In the genomic region with DNA sequence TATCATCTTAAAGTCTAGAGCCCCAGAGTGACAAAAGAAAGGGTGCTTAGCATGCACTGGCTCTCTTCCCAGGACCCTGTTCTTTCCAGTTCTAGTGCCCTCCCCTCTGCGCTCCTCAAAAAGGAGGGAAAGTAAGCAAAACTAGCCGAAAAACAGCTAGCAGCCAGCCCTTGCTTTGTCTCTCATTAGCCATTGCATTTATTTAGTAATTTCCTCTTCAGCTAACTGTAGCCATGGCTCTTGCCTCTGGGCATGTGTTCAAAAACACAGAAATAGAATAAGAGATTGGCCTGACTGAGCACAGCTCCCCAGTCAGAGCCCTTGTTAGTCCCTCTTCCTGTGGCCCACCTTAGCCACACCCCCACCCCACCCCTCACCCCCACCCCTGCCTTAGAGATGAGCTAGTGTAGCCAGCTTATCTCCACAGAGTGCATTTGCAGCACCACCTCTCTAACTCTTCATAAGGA, we compare ENCODE assay signal across 8 mouse cellular contexts.
DNase-seq lines count a peak whose midpoint lies in the region; ATAC-seq and TF ChIP-seq lines count a peak whose summit lies in the region.

No protein-coding gene starts in this region.

- no peaks in the 10 kb centered on the region for H3K9me3 ChIP-seq in forebrain, embryonic 13.5 days (replicated peaks)
- H3K9me3 ChIP-seq in hindbrain, embryonic 14.5 days (ENCODE audit: control insufficient read depth, low read length), result no peaks in the 10 kb centered on the region
- no peaks in the 10 kb centered on the region for H3K9me3 ChIP-seq in midbrain, embryonic 10.5 days (replicated peaks)

- no peaks in the 10 kb centered on the region for H3K27me3 ChIP-seq in kidney, adult 2 months (replicated peaks; ENCODE audit: control insufficient read depth, insufficient read depth, low read length)
- H3K27me3 ChIP-seq in forebrain, embryonic 13.5 days, result no peaks in the 10 kb centered on the region
- H3K27me3 ChIP-seq in hindbrain, embryonic 14.5 days (ENCODE audit: control insufficient read depth, insufficient read depth, low read length), result no peaks in the 10 kb centered on the region
- no peaks in the 10 kb centered on the region for H3K27me3 ChIP-seq in midbrain, embryonic 10.5 days (ENCODE audit: low read depth, poor library complexity, severe bottlenecking)

- H3K4me1 ChIP-seq in kidney, adult 2 months (ENCODE audit: control insufficient read depth, insufficient read depth, low read length), result peaks cover 2% of the 10 kb centered on the region
- peaks cover 25% of the 10 kb centered on the region for H3K4me1 ChIP-seq in forebrain, embryonic 13.5 days
- H3K4me1 ChIP-seq in hindbrain, embryonic 14.5 days (replicated peaks; ENCODE audit: control insufficient read depth, insufficient read depth, low read length), result no peaks in the 10 kb centered on the region
- H3K4me1 ChIP-seq in midbrain, embryonic 10.5 days, result peaks cover 18% of the 10 kb centered on the region

- no peak for TF ChIP-seq POLR2A in kidney, adult 2 months (IDR thresholded peaks at IDR 0.05; ENCODE audit: low read depth, low read length)

- no peak overlapping the region for H3K4me2 ChIP-seq in forebrain, embryonic 13.5 days
- H3K4me2 ChIP-seq in hindbrain, embryonic 14.5 days (replicated peaks), result no peak overlapping the region

- TF ChIP-seq CTCF in kidney, adult 2 months (conservative IDR thresholded peaks at IDR 0.05; ENCODE audit: insufficient read depth, insufficient read length, low read depth, low read length), result no peak

- WGBS in kidney, adult 2 months, result 41% methylated on average over 2 of the region's 2 CpGs
- WGBS in forebrain, embryonic 13.5 days, result 21% methylated on average over 2 of the region's 2 CpGs
- 61% methylated on average over 2 of the region's 2 CpGs for WGBS in hindbrain, embryonic 14.5 days
- 68% methylated on average over 2 of the region's 2 CpGs for WGBS in midbrain, embryonic 10.5 days

- no peaks in the 10 kb centered on the region for H3K36me3 ChIP-seq in kidney, adult 2 months (ENCODE audit: control insufficient read depth, insufficient read depth, low read length)
- H3K36me3 ChIP-seq in forebrain, embryonic 13.5 days (ENCODE audit: poor library complexity, severe bottlenecking), result peaks cover 15% of the 10 kb centered on the region
- H3K36me3 ChIP-seq in hindbrain, embryonic 14.5 days (replicated peaks; ENCODE audit: control insufficient read depth, insufficient read depth), result peaks cover 20% of the 10 kb centered on the region
- H3K36me3 ChIP-seq in midbrain, embryonic 10.5 days, result peaks cover 8% of the 10 kb centered on the region; the same call in 1 of the 2 replicates

- peak; percentile 77 for ATAC-seq in forebrain, embryonic 13.5 days
- ATAC-seq in hindbrain, embryonic 14.5 days (ENCODE audit: low FRiP score), result peak; percentile 79; the same call in 1 of the 2 replicates
- ATAC-seq in activated CD4-positive, CD25-positive, alpha-beta regulatory T cell, adult 4 months, result no peak

- H3K27ac ChIP-seq in kidney, adult 2 months (ENCODE audit: insufficient read depth, low read depth, low read length), result no peak overlapping the region
- peak overlapping the region; percentile 49 for H3K27ac ChIP-seq in forebrain, embryonic 13.5 days
- 0 out of 2 replicates have a peak overlapping the region, but pooled peaks have one; percentile 3 for H3K27ac ChIP-seq in hindbrain, embryonic 14.5 days
- peak overlapping the region; percentile 13; the same call in 1 of the 2 replicates for H3K27ac ChIP-seq in midbrain, embryonic 10.5 days (replicated peaks)

- DNase-seq in kidney, adult 2 months, result peak; percentile 27
- no peak for DNase-seq in kidney, postnatal 36 days
- DNase-seq in hindbrain, embryonic 14.5 days (ENCODE audit: low spot score), result no peak
- DNase-seq in midbrain, embryonic 10.5 days (ENCODE audit: low spot score), result no peak
- DNase-seq in adrenal gland, postnatal 4 days (ENCODE audit: low spot score in 2 of 2), result no peak
- DNase-seq in thymus, postnatal 36 days, result no peak

- H3K4me3 ChIP-seq in kidney, adult 2 months (ENCODE audit: insufficient read depth, low read depth, low read length), result no peak overlapping the region
- no peak overlapping the region for H3K4me3 ChIP-seq in forebrain, embryonic 13.5 days
- no peak overlapping the region for H3K4me3 ChIP-seq in hindbrain, embryonic 14.5 days (replicated peaks; ENCODE audit: low read length)
- no peak overlapping the region for H3K4me3 ChIP-seq in midbrain, embryonic 10.5 days

- H3K9ac ChIP-seq in forebrain, embryonic 13.5 days, result no peak overlapping the region
- no peak overlapping the region for H3K9ac ChIP-seq in hindbrain, embryonic 14.5 days
